Mouse (Mus musculus): ENCODE measurements at regions not wholly inside any gene's neighbourhood (a gene's known extent, or its start where the extent isn't known, plus 50 kb on each side); places are given as distances from the start of the nearest gene placed in this dataset.

DNA sequence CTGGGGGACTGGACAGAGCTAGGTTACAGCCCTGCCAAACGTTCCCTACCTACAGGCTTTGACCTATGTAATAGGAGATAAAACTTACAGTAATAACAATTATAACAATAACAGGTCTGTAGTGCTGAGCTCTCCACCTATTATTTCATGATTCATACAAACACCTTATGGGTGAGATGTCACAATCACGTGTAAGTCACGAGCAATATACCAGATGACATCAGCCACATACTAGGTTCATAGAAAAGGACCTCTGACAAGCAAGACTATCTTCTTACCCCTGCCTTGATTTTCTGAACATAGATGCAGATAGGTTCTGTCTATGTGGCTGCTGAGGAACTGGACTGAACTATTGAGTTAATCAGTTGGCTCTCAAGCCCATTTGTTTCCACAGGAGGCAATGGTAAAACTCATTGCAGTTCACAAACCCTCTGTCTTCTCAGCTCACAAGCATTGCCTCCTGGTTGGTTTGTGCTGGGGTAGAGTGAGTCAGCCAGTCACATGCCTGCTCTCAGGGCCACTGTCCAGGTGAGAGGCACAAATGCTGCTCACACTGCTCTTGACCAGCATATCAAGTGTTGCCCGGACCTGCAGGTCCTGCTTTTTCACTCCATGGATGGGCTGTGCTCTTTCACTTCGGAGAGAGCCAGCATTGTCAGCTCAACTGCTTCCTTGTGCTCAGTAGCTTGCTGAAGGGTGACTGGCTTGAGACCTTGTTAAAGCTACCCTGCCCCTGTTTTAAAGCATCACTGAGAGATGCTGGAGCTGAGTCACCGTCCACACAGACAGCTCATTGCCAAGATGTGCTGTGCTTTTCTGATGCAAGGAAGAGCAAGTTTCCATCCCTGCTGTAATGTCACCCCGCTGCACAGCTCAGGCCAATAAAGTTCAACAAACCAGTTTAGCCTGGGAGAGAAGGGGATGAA, 1275.9 kb downstream of the Gsdmc2 start:
- no peak for DNase-seq

DNA sequence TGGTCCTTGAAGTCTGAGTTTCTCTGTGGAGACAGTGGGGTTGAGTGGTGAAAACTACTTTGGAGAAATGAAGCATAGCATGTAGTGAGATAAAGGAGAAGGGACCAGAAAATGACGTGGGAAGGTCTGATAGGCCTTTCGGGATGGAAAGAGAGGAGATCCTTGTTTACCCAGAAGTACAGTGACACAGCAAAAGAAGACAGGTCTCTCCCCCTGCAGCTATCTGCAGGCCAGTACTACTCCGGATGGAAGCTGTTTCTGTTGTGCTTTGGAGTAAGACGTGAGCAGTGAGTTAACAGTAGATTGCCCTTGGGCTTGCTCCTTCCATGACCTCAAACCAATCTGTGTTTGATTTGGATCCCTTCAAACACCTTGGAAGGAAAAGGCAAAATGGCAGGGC, 1277.5 kb downstream of the Gsdmc2 start:
- no peak for DNase-seq

DNA sequence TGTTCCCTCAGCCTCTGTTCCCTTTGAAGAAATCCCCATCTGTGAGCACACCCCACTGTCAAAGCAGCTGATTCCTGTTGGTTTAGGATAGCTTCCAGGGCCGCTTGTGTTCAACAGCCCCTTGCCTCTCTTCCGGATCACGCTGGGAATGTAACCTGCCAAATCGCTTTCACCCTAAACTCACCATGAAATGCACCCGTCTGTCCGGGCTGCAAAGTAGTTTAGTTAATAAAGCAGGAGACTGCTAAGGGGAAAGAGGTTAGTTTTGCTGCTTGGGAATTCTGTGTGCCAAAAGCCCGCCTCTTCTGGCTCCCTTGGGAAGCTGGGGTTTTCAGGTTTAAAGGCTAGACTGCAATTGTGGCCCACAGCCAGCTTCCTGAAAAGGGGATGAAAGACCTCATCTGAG, 1278.9 kb downstream of the Gsdmc2 start:
- peak; percentile 41 for DNase-seq

DNA sequence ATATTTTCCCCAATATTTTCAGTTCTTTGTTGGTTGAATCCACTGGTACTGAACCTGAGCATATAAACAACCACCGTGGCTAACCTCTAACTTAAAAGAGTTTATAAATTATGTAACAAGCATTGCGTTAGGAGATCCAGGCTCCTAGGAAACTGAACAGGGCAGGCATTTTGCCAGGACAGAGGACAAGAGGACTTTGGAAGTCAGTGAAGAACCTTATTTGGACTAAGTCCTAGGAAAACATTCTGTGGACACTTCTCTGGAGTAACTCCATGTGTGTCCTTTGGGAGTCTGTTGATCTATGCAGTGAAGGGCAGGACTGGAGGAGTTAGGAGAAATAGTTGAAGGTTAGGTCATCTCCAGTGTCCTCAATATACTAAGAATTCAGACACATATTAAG, 1311.7 kb downstream of the Gsdmc2 start:
- DNase-seq: peak; percentile 75

DNA sequence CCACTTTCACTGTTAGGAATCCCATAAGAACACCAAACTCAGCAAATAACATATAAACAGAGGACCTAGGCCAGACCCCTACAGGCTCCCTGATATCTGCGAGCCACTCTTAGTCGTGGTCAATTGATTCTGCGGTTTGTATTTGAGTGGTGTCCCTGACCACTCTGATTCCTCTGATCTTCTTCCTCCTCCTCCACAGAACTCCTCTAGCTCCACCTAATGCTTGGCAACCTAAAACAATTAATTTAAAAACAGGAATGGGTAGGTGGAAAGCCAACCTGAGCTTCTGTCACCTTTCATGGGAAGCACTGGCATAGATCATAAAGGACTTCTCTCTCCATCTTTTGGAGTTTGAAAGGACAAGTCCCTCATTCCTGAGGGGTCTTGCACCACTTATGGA, 1316.0 kb downstream of the Gsdmc2 start:
- no peak for DNase-seq

DNA sequence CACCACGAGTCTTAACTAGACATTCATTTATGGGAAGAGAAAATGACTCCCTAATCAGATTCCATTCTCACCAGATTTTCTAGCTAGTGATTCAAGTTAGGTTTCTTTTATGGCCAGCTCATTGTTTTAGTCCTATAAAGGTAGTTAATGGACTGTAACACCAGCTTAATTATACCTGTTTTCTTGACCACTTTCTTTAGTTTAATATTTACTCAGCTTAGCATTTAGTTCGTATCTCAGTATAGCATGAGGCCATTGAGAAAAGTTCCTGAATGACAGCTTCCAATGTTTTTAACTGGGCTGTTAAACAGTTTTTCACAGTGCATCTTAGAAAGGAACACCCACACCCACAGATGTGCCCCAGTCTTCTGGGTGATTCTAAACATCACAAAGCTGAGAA, 1320.3 kb downstream of the Gsdmc2 start:
- DNase-seq: no peak

DNA sequence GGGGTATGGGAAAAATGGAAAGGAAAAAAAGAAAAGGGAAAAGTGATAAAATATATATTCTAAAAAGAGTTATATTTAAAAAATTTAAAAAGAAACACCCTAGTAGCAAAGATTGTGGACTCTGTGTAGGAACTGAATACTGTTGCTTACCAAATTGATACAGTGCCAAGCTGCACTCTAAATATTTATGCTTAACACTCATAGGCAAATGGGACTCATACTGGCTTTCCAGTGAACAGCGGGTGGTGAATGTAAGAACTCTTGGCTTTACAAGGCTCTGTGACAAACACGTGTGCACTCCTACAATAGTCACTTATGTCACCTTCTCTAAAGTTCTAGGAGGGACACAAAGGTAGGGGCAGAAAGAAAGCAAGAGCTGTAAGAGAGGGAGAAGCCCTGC, 1320.8 kb downstream of the Gsdmc2 start:
- no peak for DNase-seq

DNA sequence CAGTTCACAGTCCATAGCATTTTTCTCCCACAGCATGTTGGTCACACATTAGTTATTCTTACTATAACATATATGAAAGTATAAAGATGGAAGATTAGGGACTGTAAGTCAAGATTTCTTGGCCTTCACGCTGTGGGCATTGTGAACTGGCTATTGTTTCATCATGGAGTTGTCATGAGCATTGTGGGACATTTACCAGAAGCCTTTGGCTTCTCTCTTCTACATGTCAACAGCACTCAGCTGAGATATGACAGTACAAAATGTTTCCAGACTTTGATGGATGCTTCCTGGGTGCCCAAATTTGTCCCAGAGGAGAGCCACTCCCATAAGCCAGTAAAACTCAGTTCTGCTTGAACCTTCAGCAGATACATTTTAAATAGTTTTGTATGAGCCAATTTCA, 1331.5 kb downstream of the Gsdmc2 start:
- no peak for DNase-seq

DNA sequence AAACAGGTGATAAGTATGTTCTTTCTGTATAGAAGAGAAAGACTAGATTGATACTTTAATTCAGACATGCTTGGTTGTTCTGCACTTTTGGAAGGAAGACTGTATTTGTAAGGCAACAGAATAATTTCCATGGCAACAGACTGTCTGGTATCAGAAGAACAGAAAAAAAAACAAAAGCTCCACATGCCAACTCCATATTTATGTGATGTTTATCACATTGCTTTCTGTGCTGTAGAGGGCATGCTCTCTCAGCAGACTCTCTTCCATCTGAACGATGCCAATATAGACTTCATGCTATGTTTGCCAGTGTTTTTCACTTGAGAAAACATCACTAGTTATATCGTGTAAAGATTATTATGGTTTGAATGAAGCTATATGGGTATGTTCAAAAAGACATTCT, 1333.5 kb downstream of the Gsdmc2 start:
- no peak for DNase-seq

DNA sequence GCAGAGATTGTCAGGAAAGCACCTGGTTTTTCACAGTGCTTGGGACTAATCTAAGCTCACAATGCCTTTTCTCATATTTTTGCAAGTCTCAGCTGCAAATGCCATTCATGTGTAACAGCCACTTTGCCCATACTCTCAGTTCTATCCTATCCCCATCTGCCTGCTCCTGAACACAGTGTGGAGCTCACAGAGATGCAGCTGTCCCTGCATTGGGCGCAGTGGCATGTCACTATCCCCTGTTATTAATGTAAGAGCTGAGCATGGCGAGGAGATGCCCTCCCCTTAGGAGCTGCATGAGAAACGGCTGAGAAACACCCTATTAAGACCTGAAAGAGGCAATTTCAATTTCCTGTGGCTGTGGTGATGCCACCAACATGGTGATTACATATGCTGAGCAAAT, 1341.1 kb downstream of the Gsdmc2 start:
- no peak for DNase-seq

DNA sequence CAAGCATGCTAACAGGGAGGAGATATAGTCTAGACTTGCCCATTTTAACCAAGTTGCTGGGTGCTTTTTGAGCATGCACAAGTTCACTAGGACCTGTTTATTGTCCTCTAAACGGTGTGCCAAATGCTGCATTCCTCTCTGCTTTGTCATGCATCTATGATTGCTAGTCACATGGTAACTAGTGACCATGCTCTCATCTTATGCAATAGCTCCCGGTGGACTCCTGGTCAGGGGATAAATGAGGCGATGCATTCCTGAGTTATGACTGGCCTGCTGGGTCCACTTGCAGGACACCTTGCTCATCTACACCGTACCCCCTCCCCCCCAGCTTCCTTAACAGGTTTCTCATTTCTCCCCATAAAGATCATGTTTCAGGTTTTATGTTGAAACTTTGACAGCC, 1344.0 kb downstream of the Gsdmc2 start:
- DNase-seq: peak; percentile 89

DNA sequence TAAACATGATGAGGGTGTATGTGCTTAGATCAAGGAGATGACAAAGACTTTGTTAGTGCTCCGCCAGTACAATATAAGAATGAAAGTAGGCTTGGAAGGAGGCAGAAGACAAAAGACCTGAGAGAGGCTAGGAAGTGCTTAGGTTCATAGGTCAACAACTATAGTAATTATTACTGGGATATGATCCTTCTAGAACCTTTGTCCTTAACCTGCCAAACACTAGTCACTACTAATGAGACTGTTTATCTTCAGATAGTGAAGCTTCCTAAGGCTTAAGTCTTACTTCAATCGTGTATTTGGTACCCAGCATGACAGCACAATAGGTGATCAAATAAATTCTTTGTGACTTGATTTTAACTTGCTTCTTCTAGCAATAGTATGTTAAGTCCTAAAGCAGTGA, 1344.5 kb downstream of the Gsdmc2 start:
- DNase-seq: no peak

DNA sequence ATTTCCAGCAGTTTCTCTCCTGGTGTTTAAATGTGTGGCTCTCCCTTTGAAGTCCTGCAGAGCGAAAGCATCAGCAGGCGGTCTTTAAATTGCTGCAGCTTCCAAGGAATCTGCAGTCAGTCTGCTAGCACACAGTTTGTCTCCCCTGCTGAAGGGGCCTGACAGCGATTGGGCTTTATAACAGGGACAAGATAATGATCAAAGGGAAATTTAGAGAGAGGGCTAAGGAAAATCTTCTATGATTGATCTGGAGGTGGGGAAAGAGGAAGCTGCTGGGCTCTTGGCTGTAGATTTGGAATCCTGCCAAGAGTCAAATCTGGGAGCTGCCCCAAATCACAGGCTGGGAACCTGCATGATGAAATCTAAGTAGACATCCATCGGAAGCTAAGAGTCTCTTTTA, 1348.8 kb downstream of the Gsdmc2 start:
- DNase-seq: no peak

DNA sequence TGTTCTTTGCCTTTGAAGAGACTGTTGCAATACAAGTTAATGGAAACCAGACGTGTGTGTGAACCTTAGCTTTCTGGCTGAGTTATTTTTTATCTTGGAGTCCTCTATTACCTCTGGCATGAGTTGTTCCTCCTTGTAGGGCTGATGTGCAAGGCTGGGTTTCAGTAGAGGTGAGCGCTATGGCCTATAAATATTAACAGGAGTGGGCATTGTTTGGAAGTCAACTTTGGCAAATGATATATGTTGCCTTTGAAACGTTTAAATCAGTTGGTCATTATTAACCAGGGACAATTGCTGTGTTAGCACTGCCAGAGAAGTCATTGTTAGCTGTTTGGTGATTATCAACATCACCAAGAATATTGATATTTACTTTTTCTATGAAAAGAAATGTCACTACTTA, 1352.6 kb downstream of the Gsdmc2 start:
- no peak for DNase-seq

DNA sequence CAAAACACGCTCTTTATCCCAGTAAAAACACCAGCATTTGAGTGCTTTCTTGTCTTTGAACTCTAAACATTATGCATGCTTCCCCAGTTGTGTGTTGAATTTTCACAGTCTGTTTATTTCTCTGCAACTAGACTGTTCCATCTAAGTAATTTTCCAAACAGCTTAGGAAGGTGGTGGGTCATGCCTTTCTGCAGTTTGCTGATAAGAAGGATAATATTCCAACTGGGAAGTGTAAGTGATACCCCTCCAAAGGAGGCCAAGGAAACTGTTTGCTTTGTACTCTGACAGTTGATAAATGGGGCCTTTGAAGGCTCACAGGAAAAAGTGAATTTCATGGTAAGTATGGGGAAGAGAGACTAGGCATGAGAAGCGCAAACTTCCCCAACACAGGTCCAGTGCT, 1354.4 kb downstream of the Gsdmc2 start:
- DNase-seq: no peak

DNA sequence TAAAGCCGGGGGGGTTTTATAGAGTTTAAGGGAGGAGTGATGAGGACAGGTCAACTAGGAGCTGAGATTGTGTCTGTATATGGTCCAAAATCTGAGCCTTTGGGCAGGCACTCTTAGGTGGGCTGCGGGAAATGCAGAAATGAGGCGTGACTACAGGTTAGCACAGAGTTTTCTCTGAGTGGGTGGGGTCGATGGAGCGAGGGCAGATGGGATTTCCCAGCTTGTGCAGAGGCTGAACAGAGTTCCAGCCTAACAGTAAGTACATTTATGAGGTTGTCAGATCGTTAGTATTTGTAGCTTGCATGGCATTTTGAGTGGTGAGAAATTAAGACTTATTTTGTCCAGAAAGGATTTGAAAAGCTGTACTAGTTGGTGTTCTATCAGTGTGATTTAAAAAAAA, 1358.4 kb downstream of the Gsdmc2 start:
- DNase-seq: no peak

DNA sequence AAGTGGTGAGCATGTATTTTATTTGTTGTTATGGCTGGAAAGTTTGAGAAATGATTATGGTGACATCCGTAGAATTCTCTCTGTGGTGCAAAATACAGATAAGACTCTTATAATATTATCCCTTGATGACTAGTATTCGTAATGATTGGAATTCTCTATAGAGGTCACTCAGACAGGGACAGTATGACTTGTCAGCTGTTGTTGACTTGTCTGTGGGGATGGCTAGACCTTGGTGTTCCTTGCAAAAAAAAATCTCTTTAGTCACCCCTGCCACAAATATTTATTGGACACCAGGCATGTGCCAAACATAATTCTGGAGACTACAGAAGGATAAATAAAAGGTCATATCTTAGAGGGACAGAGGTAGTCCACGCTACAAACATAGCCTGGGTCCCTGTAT, 1360.6 kb downstream of the Gsdmc2 start:
- no peak for DNase-seq

DNA sequence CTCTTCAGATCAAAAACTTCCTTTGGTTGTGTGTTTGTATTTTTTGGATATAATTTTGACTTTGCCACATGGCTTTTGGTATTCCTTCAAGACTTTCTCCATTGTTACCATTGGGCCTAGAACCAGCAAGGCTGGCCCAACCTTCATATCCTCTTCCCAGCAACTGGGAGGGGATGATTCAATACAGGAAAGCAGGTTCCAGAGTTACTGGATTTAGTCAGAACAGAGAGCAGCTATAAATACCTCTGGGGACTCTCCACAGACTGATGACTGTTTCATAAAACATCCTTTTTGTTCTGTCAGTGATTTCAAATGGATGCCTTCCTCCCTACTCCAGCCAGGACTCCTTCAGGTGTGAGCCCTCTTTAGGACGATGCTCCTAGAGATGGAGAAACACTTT, 1361.4 kb downstream of the Gsdmc2 start:
- no peak for DNase-seq

DNA sequence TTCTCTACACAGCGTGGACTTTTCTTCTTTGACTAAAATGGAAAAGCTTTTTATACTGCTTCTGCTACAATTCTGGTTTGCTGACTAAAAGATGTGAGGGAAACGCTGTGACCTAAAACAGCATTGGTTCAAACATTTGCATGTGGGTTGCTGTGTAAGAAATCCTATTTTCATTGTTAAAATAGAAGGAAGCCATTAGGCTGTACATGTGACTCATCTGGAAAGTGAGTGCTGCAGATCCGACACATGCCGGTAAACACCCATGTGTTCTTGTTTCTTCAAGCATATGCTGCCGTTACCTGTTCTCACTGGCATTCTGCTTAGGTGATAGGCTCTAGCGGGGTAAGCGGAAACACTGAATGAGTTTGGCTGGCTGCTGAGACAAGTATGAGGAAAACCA, 1362.6 kb downstream of the Gsdmc2 start:
- DNase-seq: no peak

DNA sequence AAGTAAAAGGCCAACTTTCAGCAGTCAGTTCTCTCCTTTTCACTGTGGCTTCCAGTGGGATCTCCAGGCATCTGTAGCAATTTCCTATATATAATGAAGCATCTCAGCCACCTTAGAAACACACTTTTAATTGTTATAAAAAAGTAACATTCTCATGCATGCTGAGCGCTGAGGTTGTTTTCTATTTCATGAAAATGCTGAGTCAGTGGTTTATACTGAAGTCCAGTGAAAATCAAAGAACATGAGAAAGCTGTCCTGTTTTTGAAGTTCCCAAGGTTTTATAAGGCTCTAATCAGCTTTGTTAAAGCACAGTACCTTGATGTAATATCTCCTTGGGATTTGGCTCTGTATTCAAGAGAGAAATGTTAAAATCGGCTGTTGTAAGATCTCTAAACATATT, 1367.2 kb downstream of the Gsdmc2 start:
- no peak for DNase-seq

DNA sequence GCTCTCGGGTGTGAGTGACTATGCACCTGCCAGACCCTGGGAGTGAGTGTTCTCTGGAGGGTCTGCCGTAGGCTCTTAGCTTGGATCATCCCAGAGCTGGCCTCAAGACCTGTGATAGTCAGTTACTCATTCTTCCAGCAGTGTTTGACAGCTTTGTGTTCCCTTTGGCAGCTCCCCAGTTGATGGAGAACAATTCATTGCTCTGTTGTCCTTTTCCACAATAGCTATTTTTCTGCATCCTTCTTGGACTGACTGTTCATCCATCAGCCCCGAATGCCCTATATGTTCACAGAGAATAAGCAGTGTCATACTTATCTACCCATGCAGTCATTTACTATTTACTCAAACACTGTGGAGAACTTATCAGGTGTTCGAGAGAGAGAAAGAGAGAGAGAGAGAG, 1368.5 kb downstream of the Gsdmc2 start:
- no peak for DNase-seq

DNA sequence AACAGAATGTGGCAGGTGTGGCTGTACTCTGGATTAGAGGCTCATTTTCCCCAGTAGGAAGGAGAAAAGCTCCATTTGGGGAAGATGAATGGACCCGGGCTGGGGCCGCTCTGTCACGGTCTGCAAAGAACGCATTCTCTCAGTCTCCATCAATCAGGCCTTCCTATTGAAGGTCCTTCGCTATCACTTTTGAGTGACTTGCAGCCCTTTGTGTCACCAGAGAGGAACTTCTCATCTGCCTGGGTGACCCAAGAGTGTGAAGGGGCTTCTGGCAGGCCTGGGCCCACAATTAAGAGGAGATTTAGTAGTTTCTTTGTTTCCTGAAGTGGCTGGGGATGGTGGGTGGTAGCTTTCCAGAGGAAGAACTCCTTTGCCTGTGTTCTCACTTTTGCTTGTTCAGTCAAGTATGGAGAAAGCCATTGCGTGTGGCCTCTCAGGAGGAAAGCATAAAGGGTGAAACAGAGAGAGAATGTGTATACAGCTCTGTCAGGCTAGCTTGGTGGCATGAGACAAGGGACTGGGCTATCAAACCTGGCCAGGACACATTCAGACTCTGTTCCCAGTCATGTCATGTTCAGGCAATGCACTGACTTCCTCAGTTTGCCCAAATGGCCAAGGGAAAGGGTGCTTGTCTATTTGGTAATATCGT, 1374.2 kb downstream of the Gsdmc2 start:
- no peak for DNase-seq

DNA sequence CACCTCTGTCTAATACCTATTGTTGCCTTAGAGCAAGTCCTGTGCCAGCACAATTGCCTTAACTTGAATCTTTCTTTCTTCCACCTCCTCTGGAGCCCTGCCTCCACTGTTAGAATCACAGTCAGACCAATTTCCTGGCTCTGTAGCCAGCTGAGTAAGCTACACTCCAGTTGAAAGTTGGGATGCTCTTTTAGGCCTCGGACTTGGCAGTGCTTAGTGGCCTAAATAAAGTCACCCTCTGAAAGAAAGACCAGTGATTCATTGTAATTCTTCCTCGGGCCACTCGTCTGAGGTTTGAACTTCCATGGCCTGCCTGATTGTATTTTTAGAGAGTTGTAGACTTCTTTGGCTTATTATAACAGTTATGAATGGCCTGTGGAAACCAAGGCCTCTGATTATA, 1376.9 kb downstream of the Gsdmc2 start:
- no peak for DNase-seq

DNA sequence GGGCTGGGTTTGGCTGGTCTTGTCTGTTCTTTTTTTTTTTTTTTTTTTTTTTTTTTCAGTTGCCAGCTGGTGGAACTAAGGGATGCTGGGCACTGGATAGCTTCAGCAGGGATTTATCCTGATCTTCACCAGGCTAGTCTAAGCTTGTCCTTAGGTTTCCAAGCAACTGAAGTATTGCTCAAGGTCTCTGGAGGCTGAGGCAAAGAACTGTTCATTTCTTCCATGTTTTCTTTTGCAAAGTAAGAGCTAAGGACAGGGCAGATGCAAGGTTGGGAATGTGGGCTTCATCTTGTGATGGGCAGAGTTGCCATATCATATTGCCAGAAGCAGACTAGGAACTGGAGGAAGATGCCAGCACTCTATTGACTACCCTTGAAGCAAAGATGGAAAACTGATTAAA, 1378.1 kb downstream of the Gsdmc2 start:
- no peak for DNase-seq

Data from kidney, adult 11 months (tissue).